Mouse (Mus musculus): Measurements from ENCODE around the gene Synpo2l. TPM values are rescaled to one million over a fixed set of nuclear protein-coding genes. Genes with fewer than 3 reads are reported as not detected.
A peak's percentile ranks its signal among the peaks of the same experiment; 100 is the strongest.

Synpo2l gene
- polyA plus RNA-seq, 1 experiment = 4.3 TPM

GRCm38 (mm10) chr14:20698515-20698914, 30.4 kb upstream of the Synpo2l start:
- 70% methylated on average over 2 of the region's 2 CpGs for WGBS
- Histone ChIP-seq H3K4me3 (replicated peaks; ENCODE audit: extremely low read depth, low read depth, low read length) (no peak overlapping the region), H3K4me1 (ENCODE audit: control insufficient read depth, insufficient read depth, low read length) (peaks cover 21% of the 10 kb centered on the region)
- TF ChIP-seq CTCF (IDR thresholded peaks at IDR 0.05; ENCODE audit: insufficient read depth, low read length) (no peak), POLR2A (IDR thresholded peaks at IDR 0.05; ENCODE audit: borderline replicate concordance, extremely low read depth, low read depth, low read length) (no peak)
- no peak for DNase-seq

GRCm38 (mm10) chr14:20696986-20697385, 28.8 kb upstream of the Synpo2l start:
- WGBS = 5% methylated on average over 1 of the region's 1 CpGs
- Histone ChIP-seq H3K4me1 (ENCODE audit: control insufficient read depth, insufficient read depth, low read length) (peaks cover 18% of the 10 kb centered on the region), H3K4me3 (replicated peaks; ENCODE audit: extremely low read depth, low read depth, low read length) (peak overlapping the region; percentile 1)
- no peak for TF ChIP-seq POLR2A (IDR thresholded peaks at IDR 0.05; ENCODE audit: borderline replicate concordance, extremely low read depth, low read depth, low read length)
- peak; percentile 52 for TF ChIP-seq CTCF (IDR thresholded peaks at IDR 0.05; ENCODE audit: insufficient read depth, low read length)
- peak; percentile 29 for DNase-seq

GRCm38 (mm10) chr14:20695761-20696520, 27.8 kb upstream of the Synpo2l start:
- peaks cover 17% of the 10 kb centered on the region for H3K4me1 ChIP-seq (ENCODE audit: control insufficient read depth, insufficient read depth, low read length)
- H3K4me3 ChIP-seq (replicated peaks; ENCODE audit: extremely low read depth, low read depth, low read length) = peak overlapping the region; percentile 95
- 11% methylated on average over 27 of the region's 27 CpGs for WGBS
- DNase-seq = peak; percentile 22
- no peak for TF ChIP-seq POLR2A (IDR thresholded peaks at IDR 0.05; ENCODE audit: borderline replicate concordance, extremely low read depth, low read depth, low read length)
- TF ChIP-seq CTCF (IDR thresholded peaks at IDR 0.05; ENCODE audit: insufficient read depth, low read length) = no peak

- peaks cover 17% of the 10 kb centered on the region for H3K4me1 ChIP-seq (ENCODE audit: control insufficient read depth, insufficient read depth, low read length)
- TF ChIP-seq CTCF (IDR thresholded peaks at IDR 0.05; ENCODE audit: insufficient read depth, low read length) = no peak
- peak; percentile 85; the same call in 1 of the 2 replicates for TF ChIP-seq POLR2A (IDR thresholded peaks at IDR 0.05; ENCODE audit: borderline replicate concordance, extremely low read depth, low read depth, low read length)
- DNase-seq = peak; percentile 82
- peak within 1 kb of the TSS; percentile 95 for H3K4me3 ChIP-seq (replicated peaks; ENCODE audit: extremely low read depth, low read depth, low read length)
- WGBS = under 1% methylated on average over 111 of the region's 111 CpGs
Observed at GRCm38 (mm10) chr14:20694884-20695760, 27.0 kb upstream of the Synpo2l start, which contains the start of gene Fut11. Gene Fut11 (plus strand): TSS chr14:20694968.

GRCm38 (mm10) chr14:20694185-20694883, 26.2 kb upstream of the Synpo2l start:
- Histone ChIP-seq H3K4me3 (replicated peaks; ENCODE audit: extremely low read depth, low read depth, low read length) (peak overlapping the region; percentile 95), H3K4me1 (ENCODE audit: control insufficient read depth, insufficient read depth, low read length) (peaks cover 17% of the 10 kb centered on the region)
- TF ChIP-seq CTCF (IDR thresholded peaks at IDR 0.05; ENCODE audit: insufficient read depth, low read length) = no peak
- no peak for TF ChIP-seq POLR2A (IDR thresholded peaks at IDR 0.05; ENCODE audit: borderline replicate concordance, extremely low read depth, low read depth, low read length)
- no peak for DNase-seq
- 38% methylated on average over 13 of the region's 13 CpGs for WGBS

- TF ChIP-seq POLR2A (IDR thresholded peaks at IDR 0.05; ENCODE audit: borderline replicate concordance, extremely low read depth, low read depth, low read length) (no peak), CTCF (IDR thresholded peaks at IDR 0.05; ENCODE audit: insufficient read depth, low read length) (no peak)
- 78% methylated on average over 10 of the region's 10 CpGs for WGBS
- H3K4me1 ChIP-seq (ENCODE audit: control insufficient read depth, insufficient read depth, low read length) = peaks cover 17% of the 10 kb centered on the region
- no peak for DNase-seq
- H3K4me3 ChIP-seq (replicated peaks; ENCODE audit: extremely low read depth, low read depth, low read length) = no peak overlapping the region
Observed at GRCm38 (mm10) chr14:20693589-20694101, 25.5 kb upstream of the Synpo2l start.

GRCm38 (mm10) chr14:20691772-20692171, 23.6 kb upstream of the Synpo2l start:
- TF ChIP-seq POLR2A (IDR thresholded peaks at IDR 0.05; ENCODE audit: borderline replicate concordance, extremely low read depth, low read depth, low read length) (no peak), CTCF (IDR thresholded peaks at IDR 0.05; ENCODE audit: insufficient read depth, low read length) (no peak)

GRCm38 (mm10) chr14:20689009-20689408, 20.9 kb upstream of the Synpo2l start:
- WGBS = 81% methylated on average over 2 of the region's 2 CpGs
- H3K4me3 ChIP-seq (replicated peaks; ENCODE audit: extremely low read depth, low read depth, low read length) = no peak overlapping the region
- no peak for DNase-seq
- no peaks in the 10 kb centered on the region for H3K4me1 ChIP-seq (ENCODE audit: control insufficient read depth, insufficient read depth, low read length)
- TF ChIP-seq CTCF (IDR thresholded peaks at IDR 0.05; ENCODE audit: insufficient read depth, low read length) (no peak), POLR2A (IDR thresholded peaks at IDR 0.05; ENCODE audit: borderline replicate concordance, extremely low read depth, low read depth, low read length) (no peak)

More at GRCm38 (mm10) chr14:20691772-20692171, 23.6 kb upstream of the Synpo2l start:
- H3K4me1 ChIP-seq (ENCODE audit: control insufficient read depth, insufficient read depth, low read length) = peaks cover 10% of the 10 kb centered on the region
- 89% methylated on average over 6 of the region's 6 CpGs for WGBS
- H3K4me3 ChIP-seq (replicated peaks; ENCODE audit: extremely low read depth, low read depth, low read length) = no peak overlapping the region
- no peak for DNase-seq

GRCm38 (mm10) chr14:20686576-20686975, 18.4 kb upstream of the Synpo2l start:
- Histone ChIP-seq H3K4me1 (ENCODE audit: control insufficient read depth, insufficient read depth, low read length) (no peaks in the 10 kb centered on the region), H3K4me3 (replicated peaks; ENCODE audit: extremely low read depth, low read depth, low read length) (no peak overlapping the region)
- DNase-seq = no peak
- 98% methylated on average over 3 of the region's 3 CpGs for WGBS
- no peak for TF ChIP-seq POLR2A (IDR thresholded peaks at IDR 0.05; ENCODE audit: borderline replicate concordance, extremely low read depth, low read depth, low read length)
- no peak for TF ChIP-seq CTCF (IDR thresholded peaks at IDR 0.05; ENCODE audit: insufficient read depth, low read length)

Measured in lung, adult 2 months (tissue).